Mouse (Mus musculus): ENCODE data around the gene Dtl.

GRCm38 (mm10) chr1:191512383-191512782, 63.0 kb downstream of the Dtl start:
- TF ChIP-seq POLR2A (IDR thresholded peaks at IDR 0.05; ENCODE audit: control insufficient read depth, extremely low read depth, insufficient read depth, low read length, poor library complexity) = no peak
- TF ChIP-seq CTCF (IDR thresholded peaks at IDR 0.05; ENCODE audit: borderline replicate concordance, control insufficient read depth, extremely low read depth, insufficient read depth, low read length, poor library complexity) = no peak

All from thymus, adult 2 months (tissue).